Mouse (Mus musculus) kidney, postnatal 10 days (tissue): ENCODE results near the gene Ttc12.

Source experiments
- DNase-seq: peaks from one replicate; pipeline ENCODE4 v3.0.0; 2021; ENCODE audit warnings: mixed read lengths

The Ttc12 gene

GRCm38 (mm10) chr9:49485892-49486311 lies at the start of gene Ttc12:
Gene Ttc12 (minus strand): TSS chr9:49486225.
- peak; percentile 91 for DNase-seq

- DNase-seq: no peak
Measured at GRCm38 (mm10) chr9:49534958-49535357, 48.9 kb upstream of the Ttc12 start.

GRCm38 (mm10) chr9:49533912-49534491 lies 48.0 kb upstream of the Ttc12 start:
- DNase-seq: no peak

- DNase-seq: no peak
Measured at GRCm38 (mm10) chr9:49533455-49533854, 47.4 kb upstream of the Ttc12 start.

- DNase-seq: no peak
Measured at GRCm38 (mm10) chr9:49531833-49532232, 45.8 kb upstream of the Ttc12 start.

- DNase-seq: no peak
Measured at GRCm38 (mm10) chr9:49531257-49531656, 45.2 kb upstream of the Ttc12 start.

- DNase-seq: no peak
Measured at GRCm38 (mm10) chr9:49530739-49531138, 44.7 kb upstream of the Ttc12 start.

- DNase-seq: no peak
Measured at GRCm38 (mm10) chr9:49529366-49529959, 43.4 kb upstream of the Ttc12 start.

- DNase-seq: peak; percentile 52
Measured at GRCm38 (mm10) chr9:49528943-49529342, 42.9 kb upstream of the Ttc12 start.

- no peak for DNase-seq
Measured at GRCm38 (mm10) chr9:49528026-49528425, 42.0 kb upstream of the Ttc12 start.

GRCm38 (mm10) chr9:49527340-49527739 lies 41.3 kb upstream of the Ttc12 start:
- no peak for DNase-seq

GRCm38 (mm10) chr9:49524721-49525120 lies 38.7 kb upstream of the Ttc12 start:
- DNase-seq: no peak

GRCm38 (mm10) chr9:49523881-49524280 lies 37.9 kb upstream of the Ttc12 start:
- DNase-seq: no peak

- peak; percentile 34 for DNase-seq
Measured at GRCm38 (mm10) chr9:49514306-49514705, 28.3 kb upstream of the Ttc12 start.

- no peak for DNase-seq
Measured at GRCm38 (mm10) chr9:49510666-49511065, 24.6 kb upstream of the Ttc12 start.

- DNase-seq: no peak
Measured at GRCm38 (mm10) chr9:49509628-49510027, 23.6 kb upstream of the Ttc12 start.

- no peak for DNase-seq
Measured at GRCm38 (mm10) chr9:49509094-49509493, 23.1 kb upstream of the Ttc12 start.

- no peak for DNase-seq
Measured at GRCm38 (mm10) chr9:49507829-49508585, 22.0 kb upstream of the Ttc12 start.

- no peak for DNase-seq
Measured at GRCm38 (mm10) chr9:49504658-49505057, 18.6 kb upstream of the Ttc12 start.

GRCm38 (mm10) chr9:49502245-49502644 lies 16.2 kb upstream of the Ttc12 start:
- no peak for DNase-seq

- peak; percentile 0 for DNase-seq
Measured at GRCm38 (mm10) chr9:49499878-49500277, 13.9 kb upstream of the Ttc12 start.

GRCm38 (mm10) chr9:49493979-49494649 lies 8.1 kb upstream of the Ttc12 start:
- peak; percentile 73 for DNase-seq

- DNase-seq: no peak
Measured at GRCm38 (mm10) chr9:49490609-49491008, 4.6 kb upstream of the Ttc12 start.
